Mouse (Mus musculus) hindbrain, embryonic 14.5 days (tissue): ENCODE measurements around the gene Utrn. TPM values are rescaled to one million over a fixed set of nuclear protein-coding genes. Genes with fewer than 3 reads are reported as not detected.

ENCODE experiments used
- ATAC-seq: fragments of 200-750 bp; cut with Nextera tagmentation; 2 replicates; pipeline ENCODE4 v1.8.0; 2017; ENCODE audit warnings: moderate number of reproducible peaks, mild to moderate bottlenecking, moderate TSS enrichment, moderate library complexity; ENCODE audit not compliant: low FRiP score
- DNase-seq: peaks from one replicate; pipeline ENCODE4 v3.0.0-alpha.2; 2015; ENCODE audit warnings: low spot score
- H3K27ac ChIP-seq: fragments of 300-500 bp; sonication (generic); 2 replicates; pipeline ENCODE4 v1.5.1; 2014; ENCODE audit warnings: mild to moderate bottlenecking, moderate library complexity
- H3K27me3 ChIP-seq: fragments of 300-500 bp; sonication (generic); 2 replicates; pipeline ENCODE4 v1.6.1; 2014; ENCODE audit warnings: mild to moderate bottlenecking, low read length, mixed read lengths; ENCODE audit not compliant: control insufficient read depth, insufficient read depth
- H3K36me3 ChIP-seq: fragments of 300-500 bp; sonication (generic); replicated peaks from 2 replicates; pipeline ENCODE4 v1.6.1; 2014; ENCODE audit not compliant: control insufficient read depth, insufficient read depth
- H3K4me1 ChIP-seq: fragments of 300-500 bp; sonication (generic); replicated peaks from 2 replicates; pipeline ENCODE4 v1.6.1; 2014; ENCODE audit warnings: antibody characterized with exemption, low read length, mixed read lengths; ENCODE audit not compliant: control insufficient read depth, insufficient read depth
- H3K4me2 ChIP-seq: fragments of 300-500 bp; sonication (generic); replicated peaks from 2 replicates; pipeline ENCODE4 v1.6.1; 2014; ENCODE audit warnings: mild to moderate bottlenecking, moderate library complexity
- H3K4me3 ChIP-seq: fragments of 300-500 bp; sonication (generic); replicated peaks from 2 replicates; pipeline ENCODE4 v1.5.1; 2014; ENCODE audit warnings: mild to moderate bottlenecking, low read length
- H3K9ac ChIP-seq: fragments of 300-500 bp; sonication (generic); 2 replicates; pipeline ENCODE4 v1.6.1; 2014
- H3K9me3 ChIP-seq: fragments of 300-500 bp; sonication (generic); 2 replicates; pipeline ENCODE4 v1.6.1; 2016; ENCODE audit warnings: low read length; ENCODE audit not compliant: control insufficient read depth
- WGBS: fragments of 180-500 bp; shearing (Covaris S2); extraction: QIAGEN DNeasy Blood & Tissue Kit; methylation state at CpG from one replicate; pipeline ENCODE4 v1.1.7; 2014; 5-methylcytosine and 5-hydroxymethylcytosine counted together
- polyA plus RNA-seq: library from polyadenylated mRNA; unstranded; fragments of >200 nt; fragmentation: Nextera tagmentation; extraction: Ambion mirVana; gene quantifications from 2 replicates; pipeline ENCODE4 v1.2.1, GENCODE M21; 2014

Utrn gene
- polyA plus RNA-seq, 1 experiment from 2014 or later, result 28.2 TPM

- no peak for ATAC-seq
- H3K27me3 ChIP-seq, result no peaks in the 10 kb centered on the region
- no peak overlapping the region for H3K9ac ChIP-seq
- H3K36me3 ChIP-seq, result no peaks in the 10 kb centered on the region
- no peaks in the 10 kb centered on the region for H3K4me1 ChIP-seq
- no peak overlapping the region for H3K27ac ChIP-seq
- no peak for DNase-seq
- no peak overlapping the region for H3K4me2 ChIP-seq
- 88% methylated on average over 8 of the region's 8 CpGs for WGBS
- H3K9me3 ChIP-seq, result no peaks in the 10 kb centered on the region
- H3K4me3 ChIP-seq, result no peak overlapping the region
These were observed 37.0 kb downstream of the Utrn start for GRCm38 (mm10) chr10:12832163-12832562.

GRCm38 (mm10) chr10:12827778-12828177 is 41.4 kb downstream of the Utrn start:
- Histone ChIP-seq H3K27ac (no peak overlapping the region), H3K27me3 (no peaks in the 10 kb centered on the region), H3K4me2 (no peak overlapping the region), H3K9ac (no peak overlapping the region), H3K9me3 (no peaks in the 10 kb centered on the region), H3K4me3 (no peak overlapping the region), H3K4me1 (no peaks in the 10 kb centered on the region), H3K36me3 (no peaks in the 10 kb centered on the region)
- no peak for DNase-seq
- ATAC-seq, result no peak
- WGBS, result 76% methylated on average over 4 of the region's 4 CpGs

GRCm38 (mm10) chr10:12827306-12827705 is 41.9 kb downstream of the Utrn start:
- H3K9ac ChIP-seq, result no peak overlapping the region
- ATAC-seq, result no peak
- DNase-seq, result no peak
- H3K36me3 ChIP-seq, result no peaks in the 10 kb centered on the region
- H3K4me2 ChIP-seq, result no peak overlapping the region
- WGBS, result 88% methylated on average over 3 of the region's 3 CpGs
- H3K9me3 ChIP-seq, result no peaks in the 10 kb centered on the region
- no peaks in the 10 kb centered on the region for H3K4me1 ChIP-seq
- H3K4me3 ChIP-seq, result no peak overlapping the region
- H3K27ac ChIP-seq, result no peak overlapping the region
- H3K27me3 ChIP-seq, result no peaks in the 10 kb centered on the region

DNA sequence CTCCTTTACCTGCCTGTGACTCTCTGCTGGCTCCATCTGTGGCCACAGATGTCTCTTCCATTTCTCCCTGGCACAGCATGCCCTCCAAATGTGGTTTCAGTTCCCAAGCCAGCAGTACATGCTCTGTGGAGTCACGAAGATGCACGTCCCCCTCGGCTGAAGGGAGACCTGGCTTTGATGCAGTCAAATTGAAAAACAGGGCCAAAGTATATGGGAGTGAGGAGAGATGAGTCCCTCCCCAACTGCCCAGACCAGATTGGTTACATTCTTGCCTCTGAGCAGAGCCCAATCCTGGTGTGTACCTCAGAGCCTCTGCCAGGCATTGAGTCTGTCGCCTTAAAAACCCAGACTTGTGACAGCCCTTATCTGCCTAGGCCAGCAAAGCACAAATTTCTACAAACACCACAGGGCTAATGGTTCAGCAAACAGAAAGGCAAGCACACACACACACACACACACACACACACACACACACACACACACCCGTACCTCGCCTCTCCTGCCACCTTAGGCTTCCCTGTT is 42.3 kb downstream of the Utrn start:
- no peak overlapping the region for H3K4me3 ChIP-seq
- ATAC-seq (no peak), DNase-seq (no peak)
- no peak overlapping the region for H3K27ac ChIP-seq
- H3K9me3 ChIP-seq, result no peaks in the 10 kb centered on the region
- H3K4me1 ChIP-seq, result no peaks in the 10 kb centered on the region
- no peaks in the 10 kb centered on the region for H3K27me3 ChIP-seq
- no peaks in the 10 kb centered on the region for H3K36me3 ChIP-seq
- WGBS, result 78% methylated on average over 6 of the region's 6 CpGs
- no peak overlapping the region for H3K9ac ChIP-seq
- H3K4me2 ChIP-seq, result no peak overlapping the region

GRCm38 (mm10) chr10:12824386-12824785 is 44.8 kb downstream of the Utrn start:
- H3K27me3 ChIP-seq, result no peaks in the 10 kb centered on the region
- H3K27ac ChIP-seq, result no peak overlapping the region
- H3K9me3 ChIP-seq, result no peaks in the 10 kb centered on the region
- no peaks in the 10 kb centered on the region for H3K4me1 ChIP-seq
- no peaks in the 10 kb centered on the region for H3K36me3 ChIP-seq
- H3K4me2 ChIP-seq, result no peak overlapping the region
- DNase-seq (no peak), ATAC-seq (no peak)
- no peak overlapping the region for H3K9ac ChIP-seq
- no peak overlapping the region for H3K4me3 ChIP-seq
- WGBS, result 43% methylated on average over 4 of the region's 4 CpGs

DNA sequence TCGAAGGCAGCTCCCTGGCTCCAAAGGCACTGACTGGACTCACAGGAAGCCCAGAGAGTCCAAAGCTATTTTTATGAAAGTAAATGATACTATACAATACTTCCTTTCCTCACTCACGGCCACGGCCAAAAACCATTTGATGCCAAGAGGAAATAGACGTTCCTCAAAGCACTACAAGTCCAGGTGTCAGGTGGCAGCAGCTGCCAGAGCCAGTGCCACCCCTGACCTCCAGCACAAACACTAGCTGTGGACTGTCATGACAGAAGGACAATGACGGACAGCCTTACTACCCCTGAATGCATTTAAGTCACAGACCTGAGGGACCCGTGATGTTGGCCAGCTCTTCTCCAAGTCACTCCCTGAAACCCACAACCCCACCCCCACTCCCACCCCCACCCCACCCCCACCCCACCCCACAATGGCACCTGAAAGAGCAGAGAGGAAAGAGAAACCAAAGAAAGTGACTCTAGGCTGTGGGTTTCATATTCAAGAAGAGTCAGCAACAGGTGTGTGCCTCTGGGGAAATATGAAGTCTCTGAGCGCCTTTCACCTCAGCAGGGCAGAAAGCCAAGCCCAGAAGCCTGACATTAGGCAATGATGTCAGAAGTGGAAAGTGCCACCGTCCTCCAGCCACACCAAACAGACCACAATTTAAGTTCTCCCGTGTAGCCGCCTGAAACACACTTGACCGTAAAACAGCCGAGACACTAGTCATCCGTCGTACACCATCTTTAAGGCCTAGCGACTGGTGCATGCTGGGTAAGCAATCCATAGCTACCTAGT is 45.5 kb downstream of the Utrn start:
- H3K4me1 ChIP-seq, result no peaks in the 10 kb centered on the region
- no peaks in the 10 kb centered on the region for H3K27me3 ChIP-seq
- H3K4me3 ChIP-seq, result no peak overlapping the region
- 90% methylated on average over 15 of the region's 15 CpGs for WGBS
- H3K4me2 ChIP-seq, result no peak overlapping the region
- H3K9ac ChIP-seq, result no peak overlapping the region
- H3K9me3 ChIP-seq, result no peaks in the 10 kb centered on the region
- ATAC-seq (no peak), DNase-seq (no peak)
- no peaks in the 10 kb centered on the region for H3K36me3 ChIP-seq
- H3K27ac ChIP-seq, result no peak overlapping the region

DNA sequence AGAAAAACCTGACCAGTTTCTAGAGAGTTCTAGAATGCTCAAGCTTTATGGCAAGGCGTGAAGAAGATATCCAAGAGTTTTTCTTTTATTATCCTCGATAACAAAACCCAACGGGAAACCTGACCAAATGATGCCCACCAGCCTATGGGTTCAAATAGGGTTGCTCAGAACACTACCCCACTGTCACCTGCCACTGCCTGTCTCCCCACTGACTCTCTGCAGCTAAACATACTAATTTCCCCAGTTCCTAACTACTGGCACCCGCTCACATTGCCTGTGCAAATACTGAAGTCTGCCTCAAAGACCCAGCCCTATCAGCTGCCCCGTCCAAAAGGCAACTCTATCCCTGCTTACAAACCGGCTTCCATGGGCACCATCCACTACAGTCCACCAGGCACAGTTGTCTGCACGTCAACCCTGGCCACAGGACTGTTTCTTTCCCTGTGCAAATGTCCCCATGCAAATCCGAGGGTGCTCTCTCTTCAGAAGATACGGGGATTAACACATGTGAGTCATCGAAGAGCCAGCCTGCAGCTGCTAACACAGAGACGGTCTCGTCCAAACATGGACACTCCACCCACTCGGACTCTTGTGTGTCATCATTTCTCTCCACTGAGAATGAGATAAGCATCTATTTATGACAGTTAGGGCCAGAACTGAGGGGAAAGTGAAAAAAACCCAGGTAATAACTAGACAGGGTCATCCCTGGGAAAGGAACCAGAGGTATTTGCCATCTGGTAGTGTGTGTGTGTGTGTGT is 48.0 kb downstream of the Utrn start:
- DNase-seq (no peak), ATAC-seq (no peak)
- no peaks in the 10 kb centered on the region for H3K36me3 ChIP-seq
- H3K27me3 ChIP-seq, result no peaks in the 10 kb centered on the region
- no peaks in the 10 kb centered on the region for H3K9me3 ChIP-seq
- H3K4me3 ChIP-seq, result no peak overlapping the region
- H3K9ac ChIP-seq, result no peak overlapping the region
- 93% methylated on average over 13 of the region's 13 CpGs for WGBS
- H3K4me2 ChIP-seq, result no peak overlapping the region
- no peaks in the 10 kb centered on the region for H3K4me1 ChIP-seq
- no peak overlapping the region for H3K27ac ChIP-seq

- DNase-seq (no peak), ATAC-seq (peak; percentile 21; the same call in 1 of the 2 replicates)
- H3K9ac ChIP-seq, result no peak overlapping the region
- 87% methylated on average over 6 of the region's 6 CpGs for WGBS
- H3K4me3 ChIP-seq, result no peak overlapping the region
- H3K36me3 ChIP-seq, result no peaks in the 10 kb centered on the region
- no peaks in the 10 kb centered on the region for H3K9me3 ChIP-seq
- H3K27me3 ChIP-seq, result no peaks in the 10 kb centered on the region
- H3K4me2 ChIP-seq, result no peak overlapping the region
- H3K4me1 ChIP-seq, result no peaks in the 10 kb centered on the region
- no peak overlapping the region for H3K27ac ChIP-seq
These were observed 51.8 kb downstream of the Utrn start for GRCm38 (mm10) chr10:12817409-12817808.

- 92% methylated on average over 6 of the region's 6 CpGs for WGBS
- H3K27ac ChIP-seq, result no peak overlapping the region
- no peaks in the 10 kb centered on the region for H3K4me1 ChIP-seq
- H3K4me3 ChIP-seq, result no peak overlapping the region
- H3K9me3 ChIP-seq, result no peaks in the 10 kb centered on the region
- no peaks in the 10 kb centered on the region for H3K36me3 ChIP-seq
- ATAC-seq, result no peak
- no peaks in the 10 kb centered on the region for H3K27me3 ChIP-seq
- no peak for DNase-seq
- no peak overlapping the region for H3K9ac ChIP-seq
- H3K4me2 ChIP-seq, result no peak overlapping the region
These were observed 52.6 kb downstream of the Utrn start for GRCm38 (mm10) chr10:12816530-12816929.
